Mouse (Mus musculus): ENCODE measurements around the gene Nav2.

- no peak for TF ChIP-seq POLR2AphosphoS5 (IDR thresholded peaks at IDR 0.05; ENCODE audit: borderline replicate concordance, low read depth, low read length)
- no peak for TF ChIP-seq TAL1 (IDR thresholded peaks at IDR 0.05; ENCODE audit: low read length)
- TF ChIP-seq E2F4 (IDR thresholded peaks at IDR 0.05; ENCODE audit: borderline replicate concordance, low read depth, low read length): no peak
- TF ChIP-seq CTCF (IDR thresholded peaks at IDR 0.05 in 2 of 3, conservative IDR thresholded peaks at IDR 0.05 in 1 of 3; ENCODE audit: control insufficient read depth in 1 of 3, insufficient read depth in 1 of 3, low read depth in 2 of 3, low read length in 3 of 3, poor library complexity in 1 of 3, severe bottlenecking in 1 of 3): no peak
- no peak for TF ChIP-seq POLR2A (IDR thresholded peaks at IDR 0.05; ENCODE audit: control insufficient read depth in 1 of 2, insufficient read depth in 1 of 2, low read depth in 1 of 2, low read length in 2 of 2, poor library complexity in 1 of 2)
- no peak for TF ChIP-seq NELFE (IDR thresholded peaks at IDR 0.05; ENCODE audit: low read depth, low read length)
- TF ChIP-seq CHD1 (IDR thresholded peaks at IDR 0.05; ENCODE audit: low read depth, low read length): no peak
Observed at GRCm38 (mm10) chr7:49250581-49251307, 342.2 kb downstream of the Nav2 start.

Data from MEL (cell line).